Mouse (Mus musculus) urinary bladder, postnatal 10 days (tissue): ENCODE measurements around the gene 5330417H12Rik.

Experiments used
- DNase-seq: peaks from one replicate; pipeline ENCODE4 v3.0.0; 2022; ENCODE audit warnings: low spot score

5330417H12Rik gene

DNA sequence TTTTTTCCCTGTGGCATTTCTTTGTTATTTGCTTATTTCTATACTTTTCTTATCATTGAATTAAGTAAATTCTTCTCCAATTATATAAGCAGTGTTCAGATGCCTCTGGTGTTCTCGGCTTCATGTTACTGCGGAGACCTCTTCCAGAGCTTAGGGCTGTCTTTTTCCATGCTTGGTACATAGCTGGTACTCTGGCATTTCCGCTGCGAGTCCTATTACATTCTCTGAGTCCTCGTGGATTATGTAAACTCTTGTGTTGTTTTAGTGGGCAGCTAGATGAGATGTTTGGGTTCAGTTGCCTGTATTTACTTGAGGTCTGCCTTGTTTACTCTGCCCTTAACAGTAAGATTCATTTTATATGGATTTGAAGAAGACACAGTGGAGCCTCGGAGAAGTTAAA lies 820 bp upstream of the 5330417H12Rik start:
- no peak for DNase-seq

DNA sequence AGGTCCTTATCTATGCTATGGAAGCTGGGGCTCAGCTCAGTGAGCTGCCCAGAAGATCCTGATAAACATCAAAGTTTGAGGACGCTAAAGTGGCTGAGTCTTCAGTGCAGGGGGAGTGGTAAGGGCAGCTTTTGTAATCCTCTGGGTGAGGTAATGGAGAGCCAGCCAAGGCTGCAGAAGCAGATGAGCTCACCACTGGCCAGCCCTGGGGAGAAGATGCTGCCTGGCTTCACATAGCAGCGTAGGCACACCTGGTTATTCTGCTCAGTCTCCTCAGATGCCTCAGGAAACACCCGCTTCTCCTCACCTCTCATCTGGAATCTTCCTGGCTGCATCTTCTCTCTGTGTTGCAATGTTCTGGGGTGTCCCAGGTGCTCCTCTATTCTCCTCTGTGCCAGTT lies 529 bp downstream of the 5330417H12Rik start:
- DNase-seq = no peak

- no peak for DNase-seq
Measured at GRCm38 (mm10) chr7:107620137-107620536, 4.8 kb downstream of the 5330417H12Rik start.

DNA sequence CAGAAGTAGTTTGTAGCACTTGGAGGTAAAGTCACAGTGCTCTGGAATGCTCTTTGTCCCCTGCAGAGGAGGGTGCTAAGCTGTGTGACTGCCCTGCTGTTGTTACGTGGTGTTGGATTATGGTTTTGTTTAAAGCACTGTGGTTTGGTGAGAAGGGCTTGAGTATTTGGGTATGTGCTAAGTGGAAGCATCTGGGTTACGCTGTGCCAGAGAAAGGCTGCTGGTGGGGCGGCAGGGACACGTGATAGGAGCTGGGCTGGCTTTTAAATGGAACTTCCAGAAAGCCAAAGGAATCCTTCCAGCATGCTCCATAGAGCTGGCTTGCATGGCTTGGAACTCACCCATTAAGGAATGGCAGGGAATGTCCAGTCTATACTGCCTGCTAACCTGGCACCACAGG lies 5.7 kb downstream of the 5330417H12Rik start:
- no peak for DNase-seq

DNA sequence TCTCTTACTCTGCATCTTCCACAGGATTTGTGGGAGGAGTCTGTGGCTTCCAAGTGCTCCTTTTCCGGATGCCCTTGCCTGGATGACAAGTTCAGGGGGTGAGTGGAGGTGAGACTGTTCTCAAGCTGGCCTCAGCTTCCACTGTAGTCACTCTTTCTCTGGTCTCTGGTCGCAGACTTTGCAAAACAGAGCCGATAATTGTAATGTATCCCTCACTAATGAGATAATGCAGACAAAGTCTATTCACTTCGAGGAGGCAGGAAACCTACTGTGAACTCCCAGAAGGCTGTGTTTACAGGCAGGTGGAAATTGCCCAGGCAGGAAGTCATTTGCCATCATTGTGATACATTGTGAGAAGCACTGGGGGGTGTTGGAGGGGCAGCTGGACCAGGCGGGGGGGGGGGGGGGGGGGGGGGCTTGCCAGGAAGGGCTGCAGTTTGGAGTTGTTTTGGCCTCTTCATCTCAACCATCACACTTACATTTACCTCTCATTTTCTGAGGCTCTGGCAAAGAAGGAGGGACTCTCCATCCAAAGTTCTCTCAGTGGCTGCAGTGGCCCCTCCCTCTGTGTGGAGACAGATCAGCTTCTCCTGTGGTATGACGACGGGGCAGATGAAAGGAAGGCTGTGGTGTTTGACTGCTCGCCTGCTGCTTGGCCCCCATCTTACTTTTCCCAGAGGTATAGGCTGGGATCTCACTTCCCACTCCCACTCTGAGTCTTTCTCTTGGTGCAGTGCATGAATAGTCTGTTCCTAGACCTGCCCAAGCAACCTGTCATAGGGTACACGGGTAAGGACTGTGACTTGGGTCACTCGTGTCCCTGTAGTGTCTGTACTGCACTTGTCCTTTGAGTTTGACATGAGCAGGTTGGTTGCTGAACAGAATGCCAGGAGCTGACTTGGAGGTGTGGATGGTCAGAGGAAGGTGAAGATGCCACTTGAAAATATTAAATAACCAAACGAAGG lies 6.7 kb downstream of the 5330417H12Rik start:
- no peak for DNase-seq

DNA sequence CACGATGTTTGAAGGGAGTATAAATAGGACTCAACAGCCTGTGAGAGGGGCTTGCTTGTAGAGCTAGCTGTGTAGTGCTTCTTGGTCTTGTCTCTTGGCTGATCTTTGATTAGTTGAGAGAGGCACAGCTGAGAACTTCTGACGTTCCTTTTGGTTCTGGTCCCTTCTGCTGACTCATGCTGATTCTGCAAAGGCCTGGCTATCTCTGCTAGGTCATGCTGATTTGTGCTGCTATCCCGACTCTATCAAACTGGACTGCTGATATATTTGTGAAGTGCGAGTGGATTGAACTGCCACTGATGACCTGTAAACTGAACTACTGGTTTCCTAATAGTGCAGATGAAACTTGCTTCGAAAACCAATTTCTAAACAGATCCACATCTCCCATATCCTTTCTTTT lies 14.1 kb downstream of the 5330417H12Rik start:
- DNase-seq = no peak

GRCm38 (mm10) chr7:107609622-107610255 lies 15.2 kb downstream of the 5330417H12Rik start:
- no peak for DNase-seq

- no peak for DNase-seq
Measured at GRCm38 (mm10) chr7:107607766-107608165, 17.2 kb downstream of the 5330417H12Rik start.

GRCm38 (mm10) chr7:107602913-107603312 lies 22.0 kb downstream of the 5330417H12Rik start:
- DNase-seq = no peak

DNA sequence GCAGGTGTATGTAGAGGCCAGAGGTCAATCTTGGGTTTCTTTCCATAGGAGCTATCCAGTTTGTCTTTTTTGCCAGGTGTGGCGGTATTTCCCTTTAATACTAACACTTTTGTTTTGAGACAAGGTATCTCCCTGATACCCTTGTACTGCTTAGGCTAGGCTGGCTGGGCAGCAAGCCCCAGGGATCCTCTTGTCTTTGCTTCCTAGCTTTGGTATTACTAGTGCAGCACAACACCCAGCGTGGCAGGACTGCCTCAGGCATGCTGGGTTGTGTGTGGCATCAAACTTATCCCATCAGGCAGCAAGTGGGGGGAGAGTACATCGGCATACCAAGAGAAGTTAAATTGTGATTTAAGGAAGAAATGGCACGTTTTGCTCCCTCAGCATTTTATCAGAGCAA lies 22.5 kb downstream of the 5330417H12Rik start:
- no peak for DNase-seq

GRCm38 (mm10) chr7:107600651-107601050 lies 24.3 kb downstream of the 5330417H12Rik start:
- no peak for DNase-seq

DNA sequence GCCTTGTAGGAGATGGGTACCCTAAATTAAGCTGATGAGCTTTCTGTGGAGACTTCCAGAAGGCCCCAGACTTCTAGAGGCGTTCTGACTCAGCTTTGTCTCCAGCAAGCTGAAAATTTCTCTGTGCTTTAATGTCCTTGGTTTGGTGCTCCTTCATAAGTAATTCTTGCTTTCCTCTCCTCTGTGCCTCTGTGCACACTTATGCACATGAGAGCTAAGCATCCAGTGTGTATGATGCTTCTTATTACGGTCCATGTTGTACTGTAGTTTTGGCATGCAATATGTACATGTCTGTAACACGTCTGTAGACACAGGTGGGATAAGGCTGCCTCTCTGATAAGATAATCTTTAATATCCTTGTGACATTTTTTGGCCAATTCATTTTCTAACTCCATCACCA lies 27.0 kb downstream of the 5330417H12Rik start:
- no peak for DNase-seq

GRCm38 (mm10) chr7:107596753-107597152 lies 28.2 kb downstream of the 5330417H12Rik start:
- DNase-seq = no peak

DNA sequence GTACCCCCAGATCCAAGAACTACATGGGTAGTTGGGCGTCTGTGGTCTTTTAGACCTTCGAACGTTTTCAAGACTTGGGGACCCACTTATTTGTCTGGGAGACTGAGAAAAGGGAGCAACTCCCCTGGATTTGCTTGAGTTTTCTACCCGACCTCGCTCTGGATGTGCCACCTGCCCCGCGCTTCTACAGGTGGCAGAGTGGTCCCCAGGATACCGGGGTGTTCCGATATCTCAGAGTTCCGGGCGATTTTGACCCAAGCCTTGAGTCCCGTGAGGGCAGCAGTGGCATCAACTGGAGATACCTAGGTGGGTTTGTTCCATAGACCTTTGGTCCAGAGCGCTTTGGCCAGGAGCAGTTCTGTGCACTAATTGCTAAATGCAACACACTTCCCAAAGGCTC lies 29.5 kb downstream of the 5330417H12Rik start:
- no peak for DNase-seq

- DNase-seq = peak; percentile 71
Measured at GRCm38 (mm10) chr7:107594857-107595402, 30.0 kb downstream of the 5330417H12Rik start, which contains the start of gene Ppfibp2. Gene Ppfibp2 (plus strand): TSS chr7:107595207.

GRCm38 (mm10) chr7:107594325-107594856 lies 30.6 kb downstream of the 5330417H12Rik start:
- DNase-seq = no peak

DNA sequence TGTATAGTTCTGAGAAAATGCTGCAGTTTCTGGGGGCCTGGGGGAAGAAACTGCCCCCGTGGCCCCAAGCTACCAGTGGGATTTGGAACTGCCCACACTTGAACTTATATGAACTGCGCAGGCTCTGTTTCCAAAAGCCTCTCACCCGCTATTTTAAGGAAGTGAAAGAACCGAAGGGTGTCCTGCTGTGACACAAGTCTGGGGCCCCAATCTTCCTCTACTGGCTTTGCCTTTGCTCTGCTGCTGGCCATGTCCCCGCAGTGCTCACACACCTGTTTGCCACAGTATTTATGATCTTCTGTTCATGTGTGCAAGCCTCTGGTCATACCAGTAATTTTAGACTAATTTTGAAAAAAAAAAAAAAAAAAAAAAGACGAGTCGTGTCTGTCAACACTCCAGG lies 31.1 kb downstream of the 5330417H12Rik start:
- no peak for DNase-seq

DNA sequence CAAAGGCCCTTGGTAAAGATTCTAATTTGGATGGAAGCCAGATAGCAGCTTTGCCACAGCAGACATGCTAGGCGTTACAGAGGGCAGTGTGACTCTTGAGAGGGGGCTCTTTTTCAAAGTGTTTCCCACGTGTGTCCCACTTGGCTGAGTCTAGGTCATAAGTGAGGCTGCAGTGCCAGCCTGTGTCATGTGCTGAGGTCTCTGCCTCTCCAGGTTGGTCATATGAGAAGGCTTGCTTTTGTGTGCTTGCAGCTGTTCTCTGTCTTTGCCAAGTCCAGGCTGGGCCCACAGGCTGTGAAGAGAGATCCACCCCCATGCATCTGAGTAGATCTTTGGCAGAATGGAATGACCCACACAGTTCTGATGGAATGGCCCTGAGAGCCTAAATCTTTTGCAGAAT lies 32.3 kb downstream of the 5330417H12Rik start:
- DNase-seq = no peak

DNA sequence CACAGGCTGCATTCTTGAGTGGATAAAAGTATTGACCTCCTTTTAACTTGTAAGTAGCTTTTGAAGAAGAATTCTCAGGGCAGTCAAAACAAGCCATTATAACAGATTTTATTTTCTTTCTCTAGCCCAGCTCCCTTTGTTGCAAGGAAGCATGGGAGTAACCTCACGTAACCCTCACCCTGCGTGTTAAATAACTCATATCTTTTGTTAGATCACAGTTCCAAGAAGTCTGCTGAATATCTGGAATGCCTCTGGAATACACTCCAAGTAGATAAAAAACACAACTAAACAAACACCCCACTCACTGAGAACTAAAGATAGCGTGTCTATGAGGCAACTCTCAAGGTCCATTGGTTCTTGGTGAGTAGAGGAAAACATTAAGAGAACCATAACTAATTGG lies 50.7 kb downstream of the 5330417H12Rik start:
- DNase-seq = no peak
